Mouse (Mus musculus) embryonic facial prominence, embryonic 15.5 days (tissue): ENCODE results near the gene Pipox. TPM values are rescaled to one million over a fixed set of nuclear protein-coding genes. Genes with fewer than 3 reads are reported as not detected.

Experiments used
- ATAC-seq: fragments of 200-750 bp; cut with Nextera tagmentation; 2 replicates; pipeline ENCODE4 v1.8.0; 2017; ENCODE audit warnings: low read depth, moderate TSS enrichment; ENCODE audit not compliant: insufficient number of reproducible peaks, low FRiP score, low TSS enrichment
- H3K27ac ChIP-seq: fragments of 300-500 bp; sonication (generic); replicated peaks from 2 replicates; pipeline ENCODE4 v1.5.1; 2015; ENCODE audit warnings: mild to moderate bottlenecking, inconsistent platforms
- H3K27me3 ChIP-seq: fragments of 300-500 bp; sonication (generic); 2 replicates; pipeline ENCODE4 v1.6.1; 2015; ENCODE audit warnings: inconsistent platforms
- H3K36me3 ChIP-seq: fragments of 300-500 bp; sonication (generic); 2 replicates; pipeline ENCODE4 v1.6.1; 2015; ENCODE audit warnings: mild to moderate bottlenecking, inconsistent platforms
- H3K4me1 ChIP-seq: fragments of 300-500 bp; sonication (generic); 2 replicates; pipeline ENCODE4 v1.6.1; 2015; ENCODE audit warnings: inconsistent platforms
- H3K4me2 ChIP-seq: fragments of 300-500 bp; sonication (generic); replicated peaks from 2 replicates; pipeline ENCODE4 v1.6.1; 2015; ENCODE audit warnings: mild to moderate bottlenecking, inconsistent platforms
- H3K4me3 ChIP-seq: fragments of 300-500 bp; sonication (generic); replicated peaks from 2 replicates; pipeline ENCODE4 v1.5.1; 2015; ENCODE audit warnings: mild to moderate bottlenecking, inconsistent platforms
- H3K9ac ChIP-seq: fragments of 300-500 bp; sonication (generic); 2 replicates; pipeline ENCODE4 v1.6.1; 2015; ENCODE audit warnings: inconsistent platforms
- H3K9me3 ChIP-seq: fragments of 300-500 bp; sonication (generic); replicated peaks from 2 replicates; pipeline ENCODE4 v1.6.1; 2016; ENCODE audit warnings: inconsistent platforms
- WGBS: fragments of 180-500 bp; shearing (Covaris S2); methylation state at CpG from one replicate; pipeline ENCODE4 v1.1.7; 2015; 5-methylcytosine and 5-hydroxymethylcytosine counted together
- polyA plus RNA-seq: library from polyadenylated mRNA; unstranded; fragments of >200 nt; fragmentation: Nextera tagmentation; extraction: Ambion mirVana; gene quantifications from 2 replicates; pipeline ENCODE4 v1.2.1, GENCODE M21; 2015

Pipox gene
- polyA plus RNA-seq, 1 experiment from 2014 or later = 1.0 TPM

GRCm38 (mm10) chr11:77906747-77907174 is 12.9 kb upstream of the Pipox start:
- Histone ChIP-seq H3K9me3 (no peaks in the 10 kb centered on the region), H3K27me3 (peaks cover 7% of the 10 kb centered on the region; the same call in 1 of the 2 replicates), H3K4me3 (no peak overlapping the region), H3K4me2 (no peak overlapping the region), H3K4me1 (peaks cover 8% of the 10 kb centered on the region; the same call in 1 of the 2 replicates), H3K9ac (no peak overlapping the region), H3K36me3 (no peaks in the 10 kb centered on the region), H3K27ac (no peak overlapping the region)
- ATAC-seq = no peak
- 21% methylated on average over 9 of the region's 9 CpGs for WGBS

- no peak overlapping the region for H3K9ac ChIP-seq
- WGBS = 36% methylated on average over 19 of the region's 19 CpGs
- no peak overlapping the region for H3K4me2 ChIP-seq
- no peaks in the 10 kb centered on the region for H3K36me3 ChIP-seq
- H3K9me3 ChIP-seq = no peaks in the 10 kb centered on the region
- H3K27me3 ChIP-seq = peaks cover 7% of the 10 kb centered on the region; the same call in 1 of the 2 replicates
- H3K27ac ChIP-seq = no peak overlapping the region
- ATAC-seq = no peak
- H3K4me1 ChIP-seq = peaks cover 11% of the 10 kb centered on the region; the same call in 1 of the 2 replicates
- H3K4me3 ChIP-seq = no peak overlapping the region
Observed at GRCm38 (mm10) chr11:77906097-77906687, 12.3 kb upstream of the Pipox start.

- H3K4me1 ChIP-seq = 0 out of 2 replicates have a peak, but pooled peaks cover 9% of the 10 kb centered on the region
- 45% methylated on average over 1 of the region's 1 CpGs for WGBS
- no peak overlapping the region for H3K4me3 ChIP-seq
- no peak overlapping the region for H3K9ac ChIP-seq
- no peak for ATAC-seq
- no peak overlapping the region for H3K27ac ChIP-seq
- peaks cover 5% of the 10 kb centered on the region; the same call in 1 of the 2 replicates for H3K27me3 ChIP-seq
- H3K4me2 ChIP-seq = no peak overlapping the region
- no peaks in the 10 kb centered on the region for H3K36me3 ChIP-seq
- no peaks in the 10 kb centered on the region for H3K9me3 ChIP-seq
Observed at GRCm38 (mm10) chr11:77904707-77905106, 10.8 kb upstream of the Pipox start.

GRCm38 (mm10) chr11:77903761-77904160 is 9.9 kb upstream of the Pipox start:
- H3K4me1 ChIP-seq = 0 out of 2 replicates have a peak, but pooled peaks cover 9% of the 10 kb centered on the region
- no peak overlapping the region for H3K9ac ChIP-seq
- H3K9me3 ChIP-seq = no peaks in the 10 kb centered on the region
- no peak overlapping the region for H3K27ac ChIP-seq
- no peaks in the 10 kb centered on the region for H3K36me3 ChIP-seq
- no peak overlapping the region for H3K4me2 ChIP-seq
- H3K27me3 ChIP-seq = no peaks in the 10 kb centered on the region
- WGBS = 22% methylated on average over 3 of the region's 3 CpGs
- no peak overlapping the region for H3K4me3 ChIP-seq
- ATAC-seq = no peak

GRCm38 (mm10) chr11:77901775-77902355 is 8.0 kb upstream of the Pipox start:
- no peak overlapping the region for H3K27ac ChIP-seq
- no peak overlapping the region for H3K4me2 ChIP-seq
- H3K36me3 ChIP-seq = no peaks in the 10 kb centered on the region
- no peaks in the 10 kb centered on the region for H3K9me3 ChIP-seq
- no peak overlapping the region for H3K4me3 ChIP-seq
- H3K27me3 ChIP-seq = peaks cover 11% of the 10 kb centered on the region; the same call in 1 of the 2 replicates
- H3K9ac ChIP-seq = no peak overlapping the region
- H3K4me1 ChIP-seq = peaks cover 15% of the 10 kb centered on the region
- no peak for ATAC-seq
- 36% methylated on average over 8 of the region's 8 CpGs for WGBS

- WGBS = 53% methylated on average over 5 of the region's 5 CpGs
- Histone ChIP-seq H3K9me3 (no peaks in the 10 kb centered on the region), H3K4me1 (peaks cover 19% of the 10 kb centered on the region), H3K36me3 (no peaks in the 10 kb centered on the region), H3K27me3 (peaks cover 15% of the 10 kb centered on the region), H3K4me3 (no peak overlapping the region), H3K4me2 (no peak overlapping the region), H3K27ac (no peak overlapping the region), H3K9ac (no peak overlapping the region)
- ATAC-seq = no peak
Observed at GRCm38 (mm10) chr11:77901366-77901765, 7.5 kb upstream of the Pipox start.

GRCm38 (mm10) chr11:77900696-77901095 is 6.8 kb upstream of the Pipox start:
- ATAC-seq = no peak

GRCm38 (mm10) chr11:77900187-77900586 is 6.3 kb upstream of the Pipox start:
- Histone ChIP-seq H3K4me2 (no peak overlapping the region), H3K36me3 (no peaks in the 10 kb centered on the region), H3K9me3 (no peaks in the 10 kb centered on the region), H3K27me3 (peaks cover 26% of the 10 kb centered on the region), H3K9ac (no peak overlapping the region), H3K4me1 (peaks cover 19% of the 10 kb centered on the region), H3K27ac (no peak overlapping the region), H3K4me3 (no peak overlapping the region)
- ATAC-seq = no peak
- 78% methylated on average over 3 of the region's 3 CpGs for WGBS

More at GRCm38 (mm10) chr11:77900696-77901095, 6.8 kb upstream of the Pipox start:
- H3K27ac ChIP-seq = no peak overlapping the region
- H3K36me3 ChIP-seq = no peaks in the 10 kb centered on the region
- peaks cover 21% of the 10 kb centered on the region for H3K27me3 ChIP-seq
- no peak overlapping the region for H3K9ac ChIP-seq
- WGBS = 85% methylated on average over 4 of the region's 4 CpGs
- no peak overlapping the region for H3K4me3 ChIP-seq
- no peaks in the 10 kb centered on the region for H3K9me3 ChIP-seq
- H3K4me2 ChIP-seq = no peak overlapping the region
- H3K4me1 ChIP-seq = peaks cover 19% of the 10 kb centered on the region

GRCm38 (mm10) chr11:77896820-77897805 is 3.2 kb upstream of the Pipox start:
- no peak overlapping the region for H3K9ac ChIP-seq
- peak overlapping the region; percentile 17 for H3K4me2 ChIP-seq
- no peaks in the 10 kb centered on the region for H3K9me3 ChIP-seq
- H3K27me3 ChIP-seq = peaks cover 30% of the 10 kb centered on the region
- peaks cover 37% of the 10 kb centered on the region for H3K4me1 ChIP-seq
- no peaks in the 10 kb centered on the region for H3K36me3 ChIP-seq
- H3K4me3 ChIP-seq = peak overlapping the region; percentile 2; the same call in 1 of the 2 replicates
- WGBS = 9% methylated on average over 23 of the region's 23 CpGs
- no peak for ATAC-seq
- H3K27ac ChIP-seq = no peak overlapping the region

- no peak for ATAC-seq
- whole genome bisulfite sequencing = 23% methylated on average over 6 of the region's 6 CpGs
- Histone ChIP-seq H3K9me3 (no peaks in the 10 kb centered on the region), H3K4me1 (peaks cover 30% of the 10 kb centered on the region), H3K9ac (no peak overlapping the region), H3K4me2 (peak overlapping the region; percentile 17), H3K36me3 (no peaks in the 10 kb centered on the region), H3K27me3 (peaks cover 30% of the 10 kb centered on the region), H3K4me3 (0 out of 2 replicates have a peak overlapping the region, but pooled peaks have one; percentile 2), H3K27ac (no peak overlapping the region)
Observed at GRCm38 (mm10) chr11:77896480-77896819, 2.6 kb upstream of the Pipox start.

GRCm38 (mm10) chr11:77896011-77896410 is 2.1 kb upstream of the Pipox start:
- no peaks in the 10 kb centered on the region for H3K36me3 ChIP-seq
- H3K4me2 ChIP-seq = no peak overlapping the region
- peaks cover 29% of the 10 kb centered on the region for H3K4me1 ChIP-seq
- no peak overlapping the region for H3K27ac ChIP-seq
- WGBS = 64% methylated on average over 9 of the region's 9 CpGs
- ATAC-seq = no peak
- H3K9ac ChIP-seq = no peak overlapping the region
- no peaks in the 10 kb centered on the region for H3K9me3 ChIP-seq
- H3K27me3 ChIP-seq = peaks cover 30% of the 10 kb centered on the region
- no peak overlapping the region for H3K4me3 ChIP-seq
